In the genomic region with DNA sequence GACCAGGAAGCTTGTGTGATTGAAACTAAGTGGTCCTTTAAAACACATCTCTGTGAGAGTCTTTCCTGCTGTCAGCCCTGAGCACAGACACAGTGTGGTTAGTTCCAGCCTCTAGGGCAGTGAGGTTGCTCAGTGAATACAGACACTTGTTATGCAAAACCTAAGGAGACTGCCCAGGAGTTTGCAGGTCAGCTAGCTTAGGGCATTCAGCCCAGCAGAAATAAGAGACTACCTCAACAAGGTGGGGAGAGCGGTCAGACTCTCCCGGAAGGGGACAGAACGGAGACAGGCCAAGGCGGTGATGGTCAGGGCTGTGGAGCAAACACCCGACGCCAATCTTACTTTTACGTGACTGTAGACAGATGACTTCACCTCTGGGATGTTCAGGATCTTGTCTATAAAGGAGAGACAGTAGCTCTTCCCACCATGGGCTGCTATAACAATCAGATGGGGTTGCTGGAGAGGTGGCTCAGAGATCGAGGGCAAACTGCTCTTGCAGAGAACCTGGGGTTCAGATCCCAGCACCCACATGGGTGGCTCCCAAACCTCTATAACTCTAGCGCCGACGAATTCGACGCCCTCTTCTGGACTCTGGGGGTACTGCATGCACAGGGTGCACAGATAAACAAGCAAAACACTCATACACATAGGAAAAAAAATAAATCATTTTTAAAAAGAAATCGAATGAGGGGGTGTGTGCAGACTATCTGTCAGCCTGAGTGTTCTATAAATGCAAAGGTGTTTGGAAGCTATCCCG, we compare ENCODE assay signal across 11 mouse cellular contexts. TPM values are rescaled to one million over a fixed set of nuclear protein-coding genes. Genes with fewer than 3 reads are reported as not detected.
DNase-seq lines count a peak whose midpoint lies in the region; ATAC-seq and TF ChIP-seq lines count a peak whose summit lies in the region.
"Had no signal": no experiment of that assay in that cellular context is flagged by ENCODE, and none has a peak within 500 bp of the region (broad histone marks: within the 10 kb centered on the region; RNA-seq: fewer than 3 reads in every experiment).

No protein-coding gene starts in this region.

- TF ChIP-seq POLR2A in MEL (IDR thresholded peaks at IDR 0.05; ENCODE audit: control insufficient read depth in 1 of 2, insufficient read depth in 1 of 2, low read depth in 1 of 2, low read length in 2 of 2, poor library complexity in 1 of 2): no peak

- TF ChIP-seq RAD21 in MEL (IDR thresholded peaks at IDR 0.05; ENCODE audit: low read depth, low read length): 0 out of 2 replicates have a peak, but pooled peaks have one; percentile 2

- no peak for DNase-seq in heart, postnatal 0 days (ENCODE audit: low spot score)
- DNase-seq in heart, postnatal 36 days: no peak
- no peak for DNase-seq in midbrain, postnatal 0 days (ENCODE audit: low spot score)
- peak; percentile 54 for DNase-seq in MEL (ENCODE audit: low read depth, low spot score)
- DNase-seq in skeletal muscle tissue, adult 2 months (ENCODE audit: low read depth, low spot score): peak; percentile 86
- no peak for DNase-seq in adrenal gland, postnatal 36 days
- DNase-seq: cerebellum, postnatal 36 days; left cerebral cortex, postnatal 4 days had no signal

- no peak for TF ChIP-seq EP300 in heart, postnatal 0 days (IDR thresholded peaks at IDR 0.05; ENCODE audit: low read depth)
- no peak for TF ChIP-seq EP300 in MEL (IDR thresholded peaks at IDR 0.05; ENCODE audit: low read depth in 1 of 2, low read length in 2 of 2)

- no peak overlapping the region for H3K9ac ChIP-seq in heart, postnatal 0 days (replicated peaks; ENCODE audit: low read depth, low read length)
- no peak overlapping the region for H3K9ac ChIP-seq in midbrain, postnatal 0 days (replicated peaks; ENCODE audit: low read length, poor library complexity, severe bottlenecking)
- no peak overlapping the region for H3K9ac ChIP-seq in midbrain, embryonic 15.5 days
- no peak overlapping the region for H3K9ac ChIP-seq in MEL (ENCODE audit: control insufficient read depth, low read depth, low read length, poor library complexity, severe bottlenecking)
- H3K9ac ChIP-seq: hindbrain, embryonic 13.5 days had no signal

- no peaks in the 10 kb centered on the region for H3K9me3 ChIP-seq in heart, postnatal 0 days (replicated peaks; ENCODE audit: control insufficient read depth, low read length)
- H3K9me3 ChIP-seq in midbrain, postnatal 0 days (ENCODE audit: low read length): no peaks in the 10 kb centered on the region
- no peaks in the 10 kb centered on the region for H3K9me3 ChIP-seq in midbrain, embryonic 15.5 days
- H3K9me3 ChIP-seq in MEL (replicated peaks; ENCODE audit: insufficient read depth, low read length): no peaks in the 10 kb centered on the region
- H3K9me3 ChIP-seq: hindbrain, embryonic 13.5 days had no signal

- H3K4me3 ChIP-seq in heart, postnatal 0 days (ENCODE audit: low read depth, low read length): no peak overlapping the region
- H3K4me3 ChIP-seq in midbrain, postnatal 0 days (ENCODE audit: low read depth, low read length): no peak overlapping the region
- no peak overlapping the region for H3K4me3 ChIP-seq in midbrain, embryonic 15.5 days
- H3K4me3 ChIP-seq in MEL (ENCODE audit: control insufficient read depth in 1 of 2, insufficient read depth in 1 of 2, low read depth in 2 of 2, low read length in 2 of 2): no peak overlapping the region
- H3K4me3 ChIP-seq: hindbrain, embryonic 13.5 days; myocyte had no signal

- 0 out of 2 replicates have a peak, but pooled peaks have one; percentile 20 for TF ChIP-seq CTCF in heart, postnatal 0 days (IDR thresholded peaks at IDR 0.05; ENCODE audit: low read depth)
- peak; percentile 47 for TF ChIP-seq CTCF in midbrain, postnatal 0 days (IDR thresholded peaks at IDR 0.05)
- TF ChIP-seq CTCF in MEL (IDR thresholded peaks at IDR 0.05 in 2 of 3, conservative IDR thresholded peaks at IDR 0.05 in 1 of 3; ENCODE audit: control insufficient read depth in 1 of 3, insufficient read depth in 1 of 3, low read depth in 2 of 3, low read length in 3 of 3, poor library complexity in 1 of 3, severe bottlenecking in 1 of 3): peak; percentile 39 to 72 (median 55)

- peaks cover 78% of the 10 kb centered on the region for H3K4me1 ChIP-seq in heart, postnatal 0 days (ENCODE audit: control insufficient read depth, insufficient read depth)
- no peaks in the 10 kb centered on the region for H3K4me1 ChIP-seq in midbrain, postnatal 0 days (ENCODE audit: insufficient read depth, low read length)
- no peaks in the 10 kb centered on the region for H3K4me1 ChIP-seq in midbrain, embryonic 15.5 days
- peaks cover 0 to 2% of the 10 kb centered on the region in 2 experiments; a peak in 1 of 4 replicates for H3K4me1 ChIP-seq in MEL (ENCODE audit: control insufficient read depth in 1 of 2, insufficient read depth in 2 of 2, low read length in 2 of 2)
- H3K4me1 ChIP-seq: hindbrain, embryonic 13.5 days had no signal

- ATAC-seq in heart, postnatal 0 days (ENCODE audit: insufficient read depth, low read depth): no peak
- no peak for ATAC-seq in midbrain, postnatal 0 days (ENCODE audit: low FRiP score)
- ATAC-seq in midbrain, embryonic 15.5 days (replicated peaks): no peak

- WGBS in heart, postnatal 0 days: 73% methylated on average over 15 of the region's 15 CpGs
- WGBS in midbrain, postnatal 0 days: 63% methylated on average over 15 of the region's 15 CpGs
- WGBS in midbrain, embryonic 15.5 days: 61% methylated on average over 15 of the region's 15 CpGs

- no peak overlapping the region for H3K4me2 ChIP-seq in heart, postnatal 0 days (ENCODE audit: low read depth, low read length)
- no peak overlapping the region for H3K4me2 ChIP-seq in midbrain, postnatal 0 days (ENCODE audit: low read depth, low read length, poor library complexity, severe bottlenecking)
- H3K4me2 ChIP-seq in midbrain, embryonic 15.5 days: no peak overlapping the region
- H3K4me2 ChIP-seq: hindbrain, embryonic 13.5 days had no signal

- no peaks in the 10 kb centered on the region for H3K79me2 ChIP-seq in MEL (ENCODE audit: control insufficient read depth, insufficient read depth, low read length, poor library complexity)

- H3K27me3 ChIP-seq in heart, postnatal 0 days (ENCODE audit: control insufficient read depth, insufficient read depth, low read length): no peaks in the 10 kb centered on the region
- no peaks in the 10 kb centered on the region for H3K27me3 ChIP-seq in midbrain, postnatal 0 days (ENCODE audit: insufficient read depth, low read length)
- no peaks in the 10 kb centered on the region for H3K27me3 ChIP-seq in midbrain, embryonic 15.5 days (replicated peaks)
- no peaks in the 10 kb centered on the region for H3K27me3 ChIP-seq in MEL (ENCODE audit: control insufficient read depth in 1 of 2, insufficient read depth in 2 of 2, low read length in 2 of 2)
- H3K27me3 ChIP-seq: hindbrain, embryonic 13.5 days had no signal

- H3K36me3 ChIP-seq in heart, postnatal 0 days (replicated peaks; ENCODE audit: control insufficient read depth, insufficient read depth, low read length): peaks cover 13% of the 10 kb centered on the region; the same call in 1 of the 2 replicates
- H3K36me3 ChIP-seq in midbrain, postnatal 0 days (ENCODE audit: insufficient read depth, low read length): no peaks in the 10 kb centered on the region
- H3K36me3 ChIP-seq in midbrain, embryonic 15.5 days (replicated peaks): no peaks in the 10 kb centered on the region
- H3K36me3 ChIP-seq in MEL (ENCODE audit: control insufficient read depth in 1 of 2, insufficient read depth in 2 of 2, low read length in 2 of 2): no peaks in the 10 kb centered on the region; a peak in 1 of 4 replicates
- H3K36me3 ChIP-seq: hindbrain, embryonic 13.5 days had no signal

- peak overlapping the region; percentile 81; the same call in 1 of the 2 replicates for H3K27ac ChIP-seq in heart, postnatal 0 days (ENCODE audit: low read depth)
- H3K27ac ChIP-seq in midbrain, postnatal 0 days (ENCODE audit: low read depth, low read length): no peak overlapping the region
- no peak overlapping the region for H3K27ac ChIP-seq in midbrain, embryonic 15.5 days
- H3K27ac ChIP-seq in MEL (ENCODE audit: control insufficient read depth, low read depth, low read length): no peak overlapping the region
- H3K27ac ChIP-seq: hindbrain, embryonic 13.5 days had no signal

- intact Hi-C loops in heart, postnatal 36 days (cut with DNase I): loop anchor here (1.0 kb wide), 1 partner anchor 19 kb away; no protein-coding TSS in a partner anchor

TF ChIP-seq in MEL, 35 proteins besides CTCF, POLR2A, EP300 and RAD21 (continues in another document):
- TF ChIP-seq RCOR1 (IDR thresholded peaks at IDR 0.05; ENCODE audit: low read depth, low read length): no peak
- TF ChIP-seq NELFE (IDR thresholded peaks at IDR 0.05; ENCODE audit: low read depth, low read length): no peak
- no peak for TF ChIP-seq ETS1 (IDR thresholded peaks at IDR 0.05; ENCODE audit: low read depth, low read length)
- TF ChIP-seq ZC3H11A (IDR thresholded peaks at IDR 0.05; ENCODE audit: low read depth, low read length): no peak
- TF ChIP-seq MXI1 (IDR thresholded peaks at IDR 0.05; ENCODE audit: low read depth, low read length): no peak
- peak; percentile 34 for TF ChIP-seq SMC3 (IDR thresholded peaks at IDR 0.05; ENCODE audit: low read depth, low read length)

RNA-seq across cellular contexts. Expression of gene Rcsd1, which starts 30.5 kb away (rescaled TPM):
- total RNA-seq in heart, postnatal 0 days (2014; rRNA removed; ENCODE audit: low replicate concordance): 88.6 and 94.0 TPM in 2 replicates
- 103 and 116 TPM in 2 replicates for polyA plus RNA-seq in heart, postnatal 0 days (2015; fragmentation: Nextera tagmentation; extraction: Ambion mirVana)
- total RNA-seq in heart, postnatal 36 days (2021): 10 to 100 TPM; 74.2 to 80.7 TPM
- 7.6 and 7.9 TPM in 2 replicates for total RNA-seq in midbrain, postnatal 0 days (2014; rRNA removed)
- polyA plus RNA-seq in midbrain, postnatal 0 days (2015; fragmentation: Nextera tagmentation; extraction: Ambion mirVana): 8.0 and 9.1 TPM in 2 replicates
- polyA plus RNA-seq in midbrain, embryonic 15.5 days (2015; fragmentation: Nextera tagmentation; extraction: Ambion mirVana): 9.6 and 10.2 TPM in 2 replicates
- 19.0 and 23.2 TPM in 2 replicates for total RNA-seq in MEL (2012; rRNA removed)
- polyA plus RNA-seq in MEL (2012; ENCODE audit: insufficient read depth in 1 of 2, insufficient read length in 2 of 2, low read depth in 1 of 2, low replicate concordance in 2 of 2, missing spikeins in 1 of 2): 10 to 100 TPM in 1 of 2 experiments, not detected in 1; 38.0 TPM
- 10 to 100 TPM; 12.4 to 20.2 TPM for total RNA-seq in adrenal gland, postnatal 36 days (2021)

RNA-seq across cellular contexts. Expression of gene Mpzl1, which starts 44.7 kb away (rescaled TPM):
- total RNA-seq in heart, postnatal 0 days (2014; rRNA removed; ENCODE audit: low replicate concordance): 16.6 and 17.9 TPM in 2 replicates
- polyA plus RNA-seq in heart, postnatal 0 days (2015; fragmentation: Nextera tagmentation; extraction: Ambion mirVana): 57.1 and 57.5 TPM in 2 replicates
- total RNA-seq in heart, postnatal 36 days (2021): 10 to 100 TPM; 14.4 to 21.4 TPM
- 29.7 and 38.2 TPM in 2 replicates for total RNA-seq in midbrain, postnatal 0 days (2014; rRNA removed)
- polyA plus RNA-seq in midbrain, postnatal 0 days (2015; fragmentation: Nextera tagmentation; extraction: Ambion mirVana): 138 and 146 TPM in 2 replicates
- 156 and 168 TPM in 2 replicates for polyA plus RNA-seq in midbrain, embryonic 15.5 days (2015; fragmentation: Nextera tagmentation; extraction: Ambion mirVana)
- total RNA-seq in MEL (2012; rRNA removed): 3.2 and 3.8 TPM in 2 replicates
- 10 to 100 TPM in 1 of 2 experiments, not detected in 1; 19.8 TPM for polyA plus RNA-seq in MEL (2012; ENCODE audit: insufficient read depth in 1 of 2, insufficient read length in 2 of 2, low read depth in 1 of 2, low replicate concordance in 2 of 2, missing spikeins in 1 of 2)
- 10 to 100 TPM; 22.7 to 30.8 TPM for total RNA-seq in adrenal gland, postnatal 36 days (2021)

Comparison
In these comparisons a context has a peak if more than half of its experiments do, and no peak if none do; other contexts are left out.
1. DNase-seq: peak in MEL (single experiment) and skeletal muscle tissue, adult 2 months (single experiment); none in heart, postnatal 0 days (single experiment), heart, postnatal 36 days (0 of 2), midbrain, postnatal 0 days (single experiment) and adrenal gland, postnatal 36 days (0 of 2).
2. Peak in every context shown above with its lines, with median percentiles within 50 percentile points of each other: CTCF ChIP-seq.